ENCODE assay signal across 9 mouse cellular contexts in genomic region chr13:45745851-45746773, GRCm38 (mm10).
DNase-seq lines count a peak whose midpoint lies in the region; ATAC-seq and TF ChIP-seq lines count a peak whose summit lies in the region.
"Had no signal": no experiment of that assay in that cellular context is flagged by ENCODE, and none has a peak within 500 bp of the region (broad histone marks: within the 10 kb centered on the region; RNA-seq: fewer than 3 reads in every experiment).

No protein-coding gene starts in this region.

- no peak for DNase-seq in cerebellum, adult 2 months
- no peak for DNase-seq in cerebellum, adult 11-12 months
- peak; percentile 18 for DNase-seq in kidney, postnatal 14 days
- no peak for DNase-seq in kidney, adult 11 months
- DNase-seq in 416B (ENCODE audit: low read depth) = peak; percentile 43
- DNase-seq in hindbrain, embryonic 14.5 days (ENCODE audit: low spot score) = no peak
- no peak for DNase-seq in B cell, adult 2 months
- no peak for DNase-seq in T-cell, adult 2 months (ENCODE audit: low spot score)
- DNase-seq: kidney, adult 9 months had no signal

- H3K4me1 ChIP-seq in cerebellum, adult 2 months (ENCODE audit: control insufficient read depth, insufficient read depth, low read length) = no peaks in the 10 kb centered on the region
- H3K4me1 ChIP-seq in hindbrain, embryonic 14.5 days (replicated peaks; ENCODE audit: control insufficient read depth, insufficient read depth, low read length) = peaks cover 19% of the 10 kb centered on the region; the same call in 1 of the 2 replicates

- 60% methylated on average over 12 of the region's 12 CpGs for WGBS in cerebellum, adult 2 months
- WGBS in hindbrain, embryonic 14.5 days = 63% methylated on average over 12 of the region's 12 CpGs

- no peak for ATAC-seq in hindbrain, embryonic 14.5 days (ENCODE audit: low FRiP score)

- peak; percentile 17; the same call in 1 of the 2 replicates for TF ChIP-seq CTCF in cerebellum, adult 2 months (IDR thresholded peaks at IDR 0.05; ENCODE audit: borderline replicate concordance, insufficient read depth, low read depth, low read length)

- no peak overlapping the region for H3K9ac ChIP-seq in hindbrain, embryonic 14.5 days

- H3K27me3 ChIP-seq in cerebellum, adult 2 months (ENCODE audit: control insufficient read depth, insufficient read depth, low read length) = no peaks in the 10 kb centered on the region
- H3K27me3 ChIP-seq in hindbrain, embryonic 14.5 days (ENCODE audit: control insufficient read depth, insufficient read depth, low read length) = no peaks in the 10 kb centered on the region

- no peaks in the 10 kb centered on the region for H3K36me3 ChIP-seq in hindbrain, embryonic 14.5 days (replicated peaks; ENCODE audit: control insufficient read depth, insufficient read depth)

- no peak for TF ChIP-seq POLR2A in cerebellum, adult 2 months (IDR thresholded peaks at IDR 0.05; ENCODE audit: borderline replicate concordance, insufficient read depth, low read length)

- no peaks in the 10 kb centered on the region for H3K9me3 ChIP-seq in hindbrain, embryonic 14.5 days (ENCODE audit: control insufficient read depth, low read length)

- no peak overlapping the region for H3K4me3 ChIP-seq in cerebellum, adult 2 months (replicated peaks; ENCODE audit: insufficient read depth, low read depth, low read length)
- H3K4me3 ChIP-seq in hindbrain, embryonic 14.5 days (replicated peaks; ENCODE audit: low read length) = no peak overlapping the region

- H3K27ac ChIP-seq in cerebellum, adult 2 months (ENCODE audit: insufficient read depth, low read length) = no peak overlapping the region
- peak overlapping the region; percentile 9; the same call in 1 of the 2 replicates for H3K27ac ChIP-seq in hindbrain, embryonic 14.5 days

- H3K4me2 ChIP-seq in hindbrain, embryonic 14.5 days (replicated peaks) = no peak overlapping the region

Comparison
In these comparisons a context has a peak if more than half of its experiments do, and no peak if none do; other contexts are left out.
1. DNase-seq: peak in kidney, postnatal 14 days (single experiment) and 416B (single experiment); none in cerebellum, adult 2 months (0 of 2), cerebellum, adult 11-12 months (single experiment), kidney, adult 11 months (single experiment), hindbrain, embryonic 14.5 days (single experiment), B cell, adult 2 months (0 of 2) and T-cell, adult 2 months (single experiment).